Mouse (Mus musculus) ES-E14 (cell line): ENCODE measurements around the gene Spata13.

ENCODE experiments used
- CHD2 ChIP-seq: IDR thresholded peaks from 2 replicates; pipeline ENCODE4 v1.6.1; 2014; ENCODE audit warnings: mild to moderate bottlenecking, low read depth, low read length, inconsistent platforms
- HCFC1 ChIP-seq: IDR thresholded peaks from 2 replicates; pipeline ENCODE4 v1.6.1; 2012; ENCODE audit warnings: low read length, inconsistent platforms, borderline replicate concordance; ENCODE audit not compliant: insufficient read depth
- ZC3H11A ChIP-seq: IDR thresholded peaks from 2 replicates; pipeline ENCODE4 v1.6.1; 2012; ENCODE audit warnings: low read depth, mild to moderate bottlenecking, inconsistent platforms, low read length, borderline replicate concordance
- ZNF384 ChIP-seq: IDR thresholded peaks from 2 replicates; pipeline ENCODE4 v1.6.1; 2012; ENCODE audit warnings: low read depth, low read length, inconsistent platforms

GRCm38 (mm10) chr14:60762754-60763153 is 129.0 kb downstream of the Spata13 start:
- TF ChIP-seq HCFC1 (no peak), ZNF384 (no peak), ZC3H11A (no peak), CHD2 (no peak)
